In genomic region chr17:84215264-84215960, GRCm38 (mm10) we compare ENCODE assay signal across 14 mouse cellular contexts. TPM values are rescaled to one million over a fixed set of nuclear protein-coding genes. Genes with fewer than 3 reads are reported as not detected.
DNase-seq lines count a peak whose midpoint lies in the region; ATAC-seq and TF ChIP-seq lines count a peak whose summit lies in the region.
"Had no signal": no experiment of that assay in that cellular context is flagged by ENCODE, and none has a peak within 500 bp of the region (broad histone marks: within the 10 kb centered on the region; RNA-seq: fewer than 3 reads in every experiment).

No protein-coding gene starts in this region.

- H3K36me3 ChIP-seq in kidney, adult 2 months (ENCODE audit: control insufficient read depth, insufficient read depth, low read length), result no peaks in the 10 kb centered on the region
- peaks cover 14% of the 10 kb centered on the region for H3K36me3 ChIP-seq in midbrain, postnatal 0 days (ENCODE audit: insufficient read depth, low read length)
- H3K36me3 ChIP-seq in midbrain, embryonic 16.5 days (ENCODE audit: control insufficient read depth, insufficient read depth, low read length), result peaks cover 4% of the 10 kb centered on the region
- H3K36me3 ChIP-seq in intestine, postnatal 0 days (ENCODE audit: control insufficient read depth, insufficient read depth), result peaks cover 20% of the 10 kb centered on the region

- peak; percentile 19 for DNase-seq in kidney, adult 2 months
- no peak for DNase-seq in kidney, postnatal 25 days
- DNase-seq in midbrain, postnatal 0 days (ENCODE audit: low spot score), result peak; percentile 4
- DNase-seq in adrenal gland, postnatal 14 days, result peak; percentile 57
- peak; percentile 42 for DNase-seq in mesoderm, embryonic 11.5 days (ENCODE audit: low read depth, low spot score)
- DNase-seq: cerebellum, adult 8-10 months; right cerebral cortex, adult 18-20 months; thymus, postnatal 36 days had no signal

- no peak overlapping the region for H3K27ac ChIP-seq in kidney, adult 2 months (ENCODE audit: insufficient read depth, low read depth, low read length)
- H3K27ac ChIP-seq in midbrain, postnatal 0 days (ENCODE audit: low read depth, low read length), result no peak overlapping the region
- H3K27ac ChIP-seq in midbrain, embryonic 16.5 days (ENCODE audit: low read length), result no peak overlapping the region
- no peak overlapping the region for H3K27ac ChIP-seq in intestine, postnatal 0 days (ENCODE audit: low read depth, low read length)
- H3K27ac ChIP-seq: hindbrain, embryonic 14.5 days; limb, embryonic 10.5 days had no signal

- no peak overlapping the region for H3K4me2 ChIP-seq in midbrain, postnatal 0 days (ENCODE audit: low read depth, low read length, poor library complexity, severe bottlenecking)
- H3K4me2 ChIP-seq in midbrain, embryonic 16.5 days (ENCODE audit: low read length), result no peak overlapping the region
- H3K4me2 ChIP-seq in intestine, postnatal 0 days (replicated peaks; ENCODE audit: low read depth), result no peak overlapping the region
- H3K4me2 ChIP-seq: heart, embryonic 12.5 days; hindbrain, embryonic 14.5 days had no signal

- H3K4me3 ChIP-seq in kidney, adult 2 months (ENCODE audit: insufficient read depth, low read depth, low read length), result no peak overlapping the region
- no peak overlapping the region for H3K4me3 ChIP-seq in midbrain, postnatal 0 days (ENCODE audit: low read depth, low read length)
- H3K4me3 ChIP-seq in midbrain, embryonic 16.5 days (ENCODE audit: low read depth, low read length), result no peak overlapping the region
- H3K4me3 ChIP-seq in intestine, postnatal 0 days (ENCODE audit: low read depth, low read length), result no peak overlapping the region
- H3K4me3 ChIP-seq: erythroblast, embryonic 14.5 days; heart, embryonic 12.5 days; limb, embryonic 10.5 days had no signal

- H3K9ac ChIP-seq in midbrain, postnatal 0 days (replicated peaks; ENCODE audit: low read length, poor library complexity, severe bottlenecking), result no peak overlapping the region
- no peak overlapping the region for H3K9ac ChIP-seq in midbrain, embryonic 16.5 days (ENCODE audit: low read depth, low read length)
- no peak overlapping the region for H3K9ac ChIP-seq in intestine, postnatal 0 days (ENCODE audit: low read depth, low read length)
- H3K9ac ChIP-seq: heart, embryonic 12.5 days; hindbrain, embryonic 14.5 days had no signal

- 60% methylated on average over 6 of the region's 6 CpGs for WGBS in kidney, adult 2 months
- 78% methylated on average over 6 of the region's 6 CpGs for WGBS in midbrain, postnatal 0 days
- WGBS in midbrain, embryonic 16.5 days, result 88% methylated on average over 6 of the region's 6 CpGs
- 78% methylated on average over 6 of the region's 6 CpGs for WGBS in intestine, postnatal 0 days

- H3K27me3 ChIP-seq in kidney, adult 2 months (replicated peaks; ENCODE audit: control insufficient read depth, insufficient read depth, low read length), result no peaks in the 10 kb centered on the region
- H3K27me3 ChIP-seq in midbrain, postnatal 0 days (ENCODE audit: insufficient read depth, low read length), result no peaks in the 10 kb centered on the region
- H3K27me3 ChIP-seq in midbrain, embryonic 16.5 days (ENCODE audit: control insufficient read depth, insufficient read depth, low read depth, low read length), result no peaks in the 10 kb centered on the region
- no peaks in the 10 kb centered on the region for H3K27me3 ChIP-seq in intestine, postnatal 0 days (replicated peaks; ENCODE audit: control insufficient read depth, insufficient read depth, low read length)
- H3K27me3 ChIP-seq: heart, embryonic 12.5 days had no signal

- TF ChIP-seq POLR2A in kidney, adult 2 months (IDR thresholded peaks at IDR 0.05; ENCODE audit: low read depth, low read length), result no peak

- no peaks in the 10 kb centered on the region for H3K4me1 ChIP-seq in kidney, adult 2 months (ENCODE audit: control insufficient read depth, insufficient read depth, low read length)
- H3K4me1 ChIP-seq in midbrain, postnatal 0 days (ENCODE audit: insufficient read depth, low read length), result no peaks in the 10 kb centered on the region
- H3K4me1 ChIP-seq in midbrain, embryonic 16.5 days (ENCODE audit: control insufficient read depth, insufficient read depth, low read length), result no peaks in the 10 kb centered on the region
- H3K4me1 ChIP-seq in intestine, postnatal 0 days (replicated peaks; ENCODE audit: control insufficient read depth, insufficient read depth, low read length), result no peaks in the 10 kb centered on the region

- ATAC-seq in midbrain, postnatal 0 days (ENCODE audit: low FRiP score), result no peak
- ATAC-seq in midbrain, embryonic 16.5 days, result no peak
- ATAC-seq in intestine, postnatal 0 days, result no peak

- TF ChIP-seq CTCF in kidney, adult 2 months (conservative IDR thresholded peaks at IDR 0.05; ENCODE audit: insufficient read depth, insufficient read length, low read depth, low read length), result no peak
- no peak for TF ChIP-seq CTCF in midbrain, postnatal 0 days (IDR thresholded peaks at IDR 0.05)
- no peak for TF ChIP-seq CTCF in intestine, postnatal 0 days (IDR thresholded peaks at IDR 0.05; ENCODE audit: low read depth)

- H3K9me3 ChIP-seq in midbrain, postnatal 0 days (ENCODE audit: low read length), result no peaks in the 10 kb centered on the region
- no peaks in the 10 kb centered on the region for H3K9me3 ChIP-seq in midbrain, embryonic 16.5 days (replicated peaks; ENCODE audit: control insufficient read depth, low read length, poor library complexity, severe bottlenecking)
- no peaks in the 10 kb centered on the region for H3K9me3 ChIP-seq in intestine, postnatal 0 days (ENCODE audit: control insufficient read depth)
- H3K9me3 ChIP-seq: heart, embryonic 12.5 days; limb, embryonic 10.5 days had no signal

RNA-seq across cellular contexts. Expression of gene Zfp36l2, which starts 27.7 kb away (rescaled TPM):
- 34.3 and 45.8 TPM in 2 replicates for polyA plus RNA-seq in kidney, adult 2 months (2012; rRNA removed)
- total RNA-seq in midbrain, postnatal 0 days (2014; rRNA removed), result 12.9 and 17.7 TPM in 2 replicates
- 5.1 and 5.9 TPM in 2 replicates for polyA plus RNA-seq in midbrain, postnatal 0 days (2015; fragmentation: Nextera tagmentation; extraction: Ambion mirVana)
- polyA plus RNA-seq in midbrain, embryonic 16.5 days (2015; fragmentation: Nextera tagmentation; extraction: Ambion mirVana), result 3.1 and 3.6 TPM in 2 replicates
- 73.8 and 85.4 TPM in 2 replicates for total RNA-seq in adrenal gland, postnatal 14 days (2021)
- polyA plus RNA-seq in intestine, postnatal 0 days (2015; fragmentation: Nextera tagmentation; extraction: Ambion mirVana), result 29.6 and 32.0 TPM in 2 replicates

Comparison
In these comparisons a context has a peak if more than half of its experiments do, and no peak if none do; other contexts are left out.
1. DNase-seq: peak in kidney, adult 2 months (single experiment), midbrain, postnatal 0 days (single experiment), adrenal gland, postnatal 14 days (single experiment) and mesoderm, embryonic 11.5 days (single experiment); none in kidney, postnatal 25 days (0 of 2).